Mouse (Mus musculus) forebrain, embryonic 15.5 days (tissue): ENCODE measurements around the gene Mrpl14. TPM values are rescaled to one million over a fixed set of nuclear protein-coding genes. Genes with fewer than 3 reads are reported as not detected.

Source experiments
- ATAC-seq: fragments of 200-750 bp; cut with Nextera tagmentation; replicated peaks from 2 replicates; pipeline ENCODE4 v1.8.0; 2017; ENCODE audit warnings: mild to moderate bottlenecking, moderate TSS enrichment, moderate library complexity
- H3K27ac ChIP-seq: fragments of 300-500 bp; sonication (generic); replicated peaks from 2 replicates; pipeline ENCODE4 v1.5.1; 2015; ENCODE audit warnings: mild to moderate bottlenecking, inconsistent platforms
- H3K27me3 ChIP-seq: fragments of 300-500 bp; sonication (generic); 2 replicates; pipeline ENCODE4 v1.6.1; 2015; ENCODE audit warnings: inconsistent platforms
- H3K36me3 ChIP-seq: fragments of 300-500 bp; sonication (generic); 2 replicates; pipeline ENCODE4 v1.6.1; 2015; ENCODE audit warnings: mild to moderate bottlenecking, inconsistent platforms
- H3K4me1 ChIP-seq: fragments of 300-500 bp; sonication (generic); 2 replicates; pipeline ENCODE4 v1.6.1; 2015; ENCODE audit warnings: inconsistent platforms
- H3K4me2 ChIP-seq: fragments of 300-500 bp; sonication (generic); replicated peaks from 2 replicates; pipeline ENCODE4 v1.6.1; 2015; ENCODE audit warnings: mild to moderate bottlenecking, inconsistent platforms
- H3K4me3 ChIP-seq: fragments of 300-500 bp; sonication (generic); 2 replicates; pipeline ENCODE4 v1.5.1; 2015; ENCODE audit warnings: mild to moderate bottlenecking, inconsistent platforms
- H3K9ac ChIP-seq: fragments of 300-500 bp; sonication (generic); replicated peaks from 2 replicates; pipeline ENCODE4 v1.6.1; 2015; ENCODE audit warnings: mild to moderate bottlenecking, inconsistent platforms
- H3K9me3 ChIP-seq: fragments of 300-500 bp; sonication (generic); 2 replicates; pipeline ENCODE4 v1.6.1; 2016; ENCODE audit warnings: inconsistent platforms
- WGBS: fragments of 180-500 bp; shearing (Covaris S2); methylation state at CpG from one replicate; pipeline ENCODE4 v1.1.7; 2015; ENCODE audit warnings: mixed read lengths; 5-methylcytosine and 5-hydroxymethylcytosine counted together
- polyA plus RNA-seq: library from polyadenylated mRNA; unstranded; fragments of >200 nt; fragmentation: Nextera tagmentation; extraction: Ambion mirVana; gene quantifications from 2 replicates; pipeline ENCODE4 v1.2.1, GENCODE M21; 2015

Gene Mrpl14
- polyA plus RNA-seq, 1 experiment from 2014 or later: 122 TPM

DNA sequence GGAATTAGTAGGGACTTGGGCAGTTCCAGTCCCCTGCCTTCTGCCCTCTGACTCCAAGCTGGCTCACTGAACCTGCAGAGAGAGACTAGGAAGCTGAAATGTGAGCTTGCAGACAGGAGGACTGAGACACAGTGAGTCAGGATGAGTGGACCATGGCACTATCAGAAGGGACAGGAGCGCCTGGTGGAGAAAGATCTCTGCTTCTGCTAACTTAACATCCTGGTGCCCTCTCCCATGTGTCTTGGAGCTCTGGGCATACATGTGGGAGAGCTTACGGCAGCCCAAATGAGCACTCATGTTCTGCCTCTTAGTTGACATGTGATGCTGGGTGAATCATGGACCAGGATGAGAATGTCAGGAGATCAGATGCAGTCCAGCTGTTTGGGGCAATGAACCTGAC is 59.5 kb downstream of the Mrpl14 start:
- WGBS: 91% methylated on average over 2 of the region's 2 CpGs
- Histone ChIP-seq H3K4me2 (no peak overlapping the region), H3K4me3 (no peak overlapping the region), H3K27ac (no peak overlapping the region), H3K9ac (no peak overlapping the region), H3K4me1 (no peaks in the 10 kb centered on the region), H3K9me3 (no peaks in the 10 kb centered on the region), H3K36me3 (no peaks in the 10 kb centered on the region), H3K27me3 (no peaks in the 10 kb centered on the region)
- no peak for ATAC-seq

- Histone ChIP-seq H3K36me3 (no peaks in the 10 kb centered on the region), H3K4me2 (no peak overlapping the region), H3K9me3 (no peaks in the 10 kb centered on the region), H3K27me3 (no peaks in the 10 kb centered on the region), H3K4me1 (no peaks in the 10 kb centered on the region), H3K9ac (no peak overlapping the region), H3K4me3 (no peak overlapping the region), H3K27ac (no peak overlapping the region)
- ATAC-seq: no peak
- WGBS: 74% methylated on average over 12 of the region's 12 CpGs
Measured at GRCm38 (mm10) chr17:45746755-45747154, 60.6 kb downstream of the Mrpl14 start.

- H3K4me3 ChIP-seq: no peak overlapping the region
- no peaks in the 10 kb centered on the region for H3K27me3 ChIP-seq
- no peak overlapping the region for H3K27ac ChIP-seq
- H3K9ac ChIP-seq: no peak overlapping the region
- no peak overlapping the region for H3K4me2 ChIP-seq
- no peak for ATAC-seq
- WGBS: 98% methylated on average over 4 of the region's 4 CpGs
- H3K4me1 ChIP-seq: no peaks in the 10 kb centered on the region
- H3K36me3 ChIP-seq: no peaks in the 10 kb centered on the region
- H3K9me3 ChIP-seq: no peaks in the 10 kb centered on the region
Measured at GRCm38 (mm10) chr17:45747293-45747692, 61.2 kb downstream of the Mrpl14 start.

Other genes starting within 250 kb of the Mrpl14 start
- gene Spats1, start 210.9 kb upstream of the Mrpl14 start, polyA plus RNA-seq: 1.4 and 1.7 TPM in 2 replicates
- 17.3 and 17.4 TPM in 2 replicates for gene Aars2, start 179.5 kb upstream of the Mrpl14 start, polyA plus RNA-seq
- 4.7 and 4.8 TPM in 2 replicates for gene Tcte1, start 162.9 kb upstream of the Mrpl14 start, polyA plus RNA-seq
- 34.5 and 36.2 TPM in 2 replicates for gene Tmem151b, start 136.6 kb upstream of the Mrpl14 start, polyA plus RNA-seq
- 4.2 and 4.6 TPM in 2 replicates for gene Nfkbie, start 130.6 kb upstream of the Mrpl14 start, polyA plus RNA-seq
- 97.9 and 99.8 TPM in 2 replicates for gene Slc35b2, start 122.4 kb upstream of the Mrpl14 start, polyA plus RNA-seq
- gene Hsp90ab1, start 113.1 kb upstream of the Mrpl14 start, polyA plus RNA-seq: 1,627 and 1,637 TPM in 2 replicates
- gene Slc29a1, start 86.7 kb upstream of the Mrpl14 start, polyA plus RNA-seq: 62.5 and 63.7 TPM in 2 replicates
- gene Mymx, start 84.2 kb upstream of the Mrpl14 start, polyA plus RNA-seq: not detected in 2 replicates
- 0.83 and 1.00 TPM in 2 replicates for gene Capn11, start 27.0 kb upstream of the Mrpl14 start, polyA plus RNA-seq
- 124 and 125 TPM in 2 replicates for gene Tmem63b, start 583 bp downstream of the Mrpl14 start, polyA plus RNA-seq
- 0.41 TPM in 1 of 2 replicates, not detected in the other for gene 1600014C23Rik, start 47.5 kb downstream of the Mrpl14 start, polyA plus RNA-seq